Mouse (Mus musculus): Measurements from ENCODE around the gene Sdr39u1.

The Sdr39u1 gene

GRCm38 (mm10) chr14:55853621-55854285 is 46.3 kb downstream of the Sdr39u1 start, which contains the start of gene Nynrin:
Nynrin (plus strand) TSS chr14:55854010.
- DNase-seq, result peak; percentile 28 to 35

- DNase-seq, result no peak
Measured at GRCm38 (mm10) chr14:55852646-55853551, 47.2 kb downstream of the Sdr39u1 start.

- DNase-seq, result no peak
Measured at GRCm38 (mm10) chr14:55850885-55851284, 49.2 kb downstream of the Sdr39u1 start.

Measured in kidney, adult 8-10 months (tissue).